Mouse (Mus musculus) right cerebral cortex, adult 18-20 months (tissue): ENCODE results near the gene Lrrc4b.

Experiments
- DNase-seq: peaks from one replicate; pipeline ENCODE4 v3.0.0; 2022; ENCODE audit warnings: mixed read lengths

The Lrrc4b gene

GRCm38 (mm10) chr7:44487936-44488335 lies 59.1 kb downstream of the Lrrc4b start:
- DNase-seq = no peak

- DNase-seq = no peak
These were observed 59.7 kb downstream of the Lrrc4b start for GRCm38 (mm10) chr7:44488545-44488944.

- no peak for DNase-seq
These were observed 61.5 kb downstream of the Lrrc4b start for GRCm38 (mm10) chr7:44490281-44490680.

GRCm38 (mm10) chr7:44491391-44491790 lies 62.6 kb downstream of the Lrrc4b start:
- DNase-seq = no peak

- no peak for DNase-seq
These were observed 63.5 kb downstream of the Lrrc4b start for GRCm38 (mm10) chr7:44492166-44492826.

- no peak for DNase-seq
These were observed 65.9 kb downstream of the Lrrc4b start for GRCm38 (mm10) chr7:44494681-44495080.

GRCm38 (mm10) chr7:44495086-44495485 lies 66.3 kb downstream of the Lrrc4b start:
- DNase-seq = no peak

- DNase-seq = peak; percentile 98
These were observed 67.4 kb downstream of the Lrrc4b start, which contains the start of the genes Emc10 and Fam71e1 for GRCm38 (mm10) chr7:44495992-44496770. Emc10 (minus strand) TSS chr7:44496529. Fam71e1 (plus strand) TSS chr7:44496581.

- no peak for DNase-seq
These were observed 67.9 kb downstream of the Lrrc4b start for GRCm38 (mm10) chr7:44496771-44497109.

GRCm38 (mm10) chr7:44497361-44498055 lies 68.7 kb downstream of the Lrrc4b start:
- DNase-seq = no peak

GRCm38 (mm10) chr7:44498922-44499321 lies 70.1 kb downstream of the Lrrc4b start:
- no peak for DNase-seq

- DNase-seq = no peak
These were observed 71.2 kb downstream of the Lrrc4b start for GRCm38 (mm10) chr7:44500046-44500445.

GRCm38 (mm10) chr7:44501563-44502115 lies 72.8 kb downstream of the Lrrc4b start:
- DNase-seq = peak; percentile 65

GRCm38 (mm10) chr7:44507491-44507890 lies 78.7 kb downstream of the Lrrc4b start:
- DNase-seq = no peak
